Mouse (Mus musculus) cerebellum, adult 2 months (tissue): Measurements from ENCODE around the gene Chd3.

Experiments used
- CTCF ChIP-seq: fragments of 200-500 bp; IDR thresholded peaks from 2 replicates; pipeline ENCODE4 v1.5.1; 2011; ENCODE audit warnings: low read depth, mild to moderate bottlenecking, control low read depth, low read length, moderate library complexity, borderline replicate concordance; ENCODE audit not compliant: insufficient read depth
- POLR2A ChIP-seq: fragments of 200-500 bp; IDR thresholded peaks from 2 replicates; pipeline ENCODE4 v1.6.1; 2011; ENCODE audit warnings: low read length, control low read depth, borderline replicate concordance; ENCODE audit not compliant: insufficient read depth

DNA sequence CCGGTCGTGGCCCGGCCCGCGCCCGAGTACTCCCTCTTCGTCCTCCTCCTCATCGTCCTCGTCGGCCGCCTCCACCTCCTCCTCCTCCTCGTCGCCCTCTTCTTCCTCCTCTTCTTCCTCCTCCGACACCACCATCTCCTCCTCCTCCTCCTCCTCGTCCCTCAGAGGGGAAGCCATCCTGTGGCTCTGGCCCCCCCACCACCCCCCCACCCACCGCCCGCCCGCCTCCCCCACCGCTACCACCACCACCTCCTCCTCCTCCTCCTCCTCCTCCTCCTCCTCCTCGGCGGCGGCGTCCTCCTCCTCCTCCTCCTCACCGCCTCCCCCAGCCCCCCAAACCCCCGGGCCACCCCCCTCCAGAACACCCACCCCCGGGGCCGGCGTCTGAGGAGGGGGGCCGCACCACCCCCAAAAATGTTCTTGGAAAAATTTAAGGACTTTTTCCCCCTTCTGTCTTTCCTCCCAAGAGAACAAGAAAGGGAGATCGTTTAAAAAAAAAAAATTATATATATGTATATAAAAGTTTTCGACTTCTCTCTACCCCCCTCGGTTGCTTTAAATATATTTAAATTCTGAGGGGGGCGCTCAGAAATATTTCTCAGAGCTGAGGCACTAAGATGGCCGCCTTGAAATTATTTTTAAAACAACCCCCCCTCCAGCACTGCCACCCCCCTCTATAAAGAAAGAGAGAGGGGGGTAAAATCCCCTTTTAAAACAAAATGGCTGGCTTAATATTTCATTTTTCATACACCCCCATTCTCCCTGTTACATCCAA lies at the start of gene Chd3:
- TF ChIP-seq CTCF (no peak), POLR2A (no peak)
